Mouse (Mus musculus) left cerebral cortex, postnatal 14 days (tissue): ENCODE data around the gene Tmem88b. TPM values are rescaled to one million over a fixed set of nuclear protein-coding genes. Genes with fewer than 3 reads are reported as not detected.
"Not testable (repeated sequence)": the region's sequence is repeated elsewhere in the genome, so short reads cannot be mapped to it uniquely, and the experiment has no call there.

Experiments
- DNase-seq, 2 experiments: peaks; one replicate each; pipeline ENCODE4 v3.0.0; 2021 to 2022; ENCODE audit warnings: low spot score in 2 of 2, mixed read lengths in 1 of 2
- intact Hi-C: fragments of 180-260 bp; cut with DNase I; formaldehyde crosslinking; loops from one replicate; pipeline ENCODE4 v1.15.1; 2025
- total RNA-seq, 2 experiments: library from RNA; stranded (reverse); gene quantifications; 2 replicates each; pipeline ENCODE4 v1.2.3; 2021

The Tmem88b gene
- total RNA-seq, 2 experiments from 2014 or later = 8.7 to 11.6 TPM

- intact Hi-C loops = no loop called here
Observed at GRCm38 (mm10) chr4:155770626-155771025, 15.0 kb downstream of the Tmem88b start.

GRCm38 (mm10) chr4:155769880-155770512, 15.7 kb downstream of the Tmem88b start:
- intact Hi-C loops = no loop called here
- peak; percentile 85 to 93 for DNase-seq

More at GRCm38 (mm10) chr4:155770626-155771025, 15.0 kb downstream of the Tmem88b start:
- no peak for DNase-seq

- no peak for DNase-seq
- intact Hi-C loops = no loop called here
Observed at GRCm38 (mm10) chr4:155769496-155769879, 16.2 kb downstream of the Tmem88b start.

- intact Hi-C loops = no loop called here
- DNase-seq = no peak
Observed at GRCm38 (mm10) chr4:155762357-155762756, 23.3 kb downstream of the Tmem88b start.

GRCm38 (mm10) chr4:155761356-155762099, 24.1 kb downstream of the Tmem88b start:
- no peak for DNase-seq
- intact Hi-C loops = no loop called here

DNA sequence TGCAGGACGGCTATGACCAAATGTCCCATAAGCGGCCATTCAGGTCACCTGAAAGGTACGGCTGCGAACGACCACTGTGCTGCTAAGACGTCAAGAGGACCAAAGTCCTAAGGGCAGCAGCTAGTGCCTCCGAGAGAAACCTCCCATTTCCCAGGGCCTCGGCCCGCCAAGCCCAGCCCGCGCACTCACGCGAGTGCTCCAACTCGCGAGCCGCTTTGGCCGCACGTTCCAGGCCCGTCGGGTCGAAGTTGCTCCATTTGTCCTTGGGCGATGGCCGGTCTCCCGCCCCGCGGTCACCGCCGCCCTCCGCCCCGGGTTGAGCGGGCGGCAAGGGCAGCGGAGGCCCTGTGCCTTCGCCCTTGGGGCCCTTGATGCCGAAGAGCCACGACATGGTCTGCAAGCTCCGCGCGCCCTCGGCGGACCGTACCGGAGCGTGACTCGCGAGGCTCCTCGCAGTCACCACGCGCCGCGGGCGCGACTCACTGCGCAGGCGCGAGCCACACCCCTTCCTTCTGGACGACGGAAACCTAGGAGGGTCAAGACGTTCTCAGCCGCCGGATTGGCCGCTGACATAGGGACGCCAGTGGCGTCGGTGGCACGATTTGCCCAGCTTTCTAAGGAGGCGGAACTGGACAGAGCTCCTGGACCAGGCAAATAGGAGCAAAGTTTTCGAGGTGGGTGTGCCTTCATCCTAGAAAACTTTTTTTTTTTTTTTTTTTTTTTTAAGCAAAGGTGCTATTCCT, 24.9 kb downstream of the Tmem88b start, which contains the start of gene Atad3a:
TSS of gene Atad3a (minus strand) at position 481 of the 743 bp plus-strand sequence.
- DNase-seq = peak; percentile 98 to 99
- intact Hi-C loops = no loop called here

- intact Hi-C loops = no loop called here
- no peak for DNase-seq
Observed at GRCm38 (mm10) chr4:155759862-155760612, 25.6 kb downstream of the Tmem88b start.

DNA sequence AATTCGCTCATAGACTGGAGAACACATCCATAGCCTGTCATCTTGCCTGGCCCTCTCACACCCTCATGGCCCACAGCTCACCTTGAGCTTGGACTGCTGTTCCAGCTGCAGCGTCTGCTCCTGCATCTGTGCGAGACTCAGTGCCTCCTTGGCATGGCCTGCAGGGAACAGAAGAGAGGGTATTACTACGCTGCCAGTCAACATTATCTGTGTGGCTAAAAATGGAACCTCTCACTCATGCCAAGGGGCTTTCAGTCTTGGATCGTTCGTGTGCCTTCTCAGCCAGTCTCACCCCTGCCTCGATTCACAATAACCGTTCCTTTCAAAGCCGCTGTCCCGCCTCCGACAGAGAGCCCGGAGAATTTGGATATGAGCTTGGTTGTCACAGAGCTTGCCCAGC, 28.7 kb downstream of the Tmem88b start:
- intact Hi-C loops = no loop called here
- no peak for DNase-seq

DNA sequence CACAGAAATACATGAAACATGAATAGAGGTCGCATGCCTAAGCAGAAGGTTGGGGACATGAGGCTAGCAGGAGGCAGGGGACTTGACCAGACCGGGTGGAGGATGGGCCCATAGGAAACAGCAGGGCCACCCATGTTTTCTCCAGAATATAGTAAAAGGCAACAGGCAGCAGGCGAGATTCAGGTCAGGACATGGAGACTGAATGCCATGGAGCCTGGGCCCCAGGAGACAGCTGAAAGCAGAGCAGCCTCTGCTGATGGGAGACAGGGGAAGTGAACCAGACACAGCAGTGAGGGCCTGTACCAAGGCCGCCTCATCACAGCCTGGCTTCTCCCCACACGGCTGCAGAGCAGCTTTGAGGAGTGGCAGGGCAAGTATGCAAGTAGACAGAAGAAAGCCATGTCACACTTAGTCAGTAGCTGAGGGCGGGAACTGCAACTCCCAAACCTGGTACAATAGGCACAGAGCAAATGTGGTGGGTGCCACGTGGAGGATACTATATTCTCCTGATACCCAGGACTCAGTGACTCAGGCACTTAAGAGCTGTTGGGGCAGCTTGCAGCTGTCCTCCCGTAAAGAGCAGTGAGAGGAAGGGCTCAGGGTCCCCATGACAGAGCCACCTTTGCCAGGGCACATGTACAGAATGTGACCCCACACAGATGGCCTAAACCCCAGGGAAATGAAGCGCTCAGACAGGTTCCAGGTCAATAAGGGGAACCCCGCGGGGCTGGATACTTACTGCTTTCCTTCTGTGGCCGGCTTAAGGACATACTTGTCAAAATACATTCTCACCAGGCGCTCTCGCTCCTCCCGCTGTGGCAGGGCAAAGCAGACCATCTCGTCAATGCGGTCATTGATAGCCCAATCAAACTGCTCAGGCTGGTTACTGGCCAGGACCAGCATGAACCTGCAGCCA, 38.8 kb downstream of the Tmem88b start:
- DNase-seq = no peak
- intact Hi-C loops = no loop called here

DNA sequence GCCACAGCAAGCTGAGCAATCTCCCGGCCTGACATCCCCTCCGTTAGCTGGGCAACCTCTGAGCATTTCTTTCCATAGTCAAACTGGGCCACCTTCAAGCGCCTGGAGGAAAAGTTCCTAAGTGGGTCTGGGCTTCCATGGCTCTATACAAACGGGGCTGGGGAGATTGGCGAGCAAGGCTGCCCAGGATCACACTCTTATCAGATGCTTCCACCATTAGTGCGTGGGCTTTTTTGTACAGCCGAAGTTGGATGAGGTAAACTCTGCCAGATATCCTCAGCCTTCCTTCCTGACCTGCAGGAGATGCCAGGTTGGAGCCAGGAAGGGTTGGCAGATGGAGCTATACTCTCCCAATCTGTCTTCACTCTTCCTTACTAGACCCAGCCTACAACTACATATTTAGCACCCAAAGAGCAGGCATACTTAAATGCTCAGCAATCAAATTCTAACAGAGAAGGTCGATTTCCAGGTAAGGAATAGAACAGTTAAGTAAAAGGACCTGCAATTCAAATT, 39.6 kb downstream of the Tmem88b start:
- DNase-seq = no peak
- intact Hi-C loops = no loop called here

DNA sequence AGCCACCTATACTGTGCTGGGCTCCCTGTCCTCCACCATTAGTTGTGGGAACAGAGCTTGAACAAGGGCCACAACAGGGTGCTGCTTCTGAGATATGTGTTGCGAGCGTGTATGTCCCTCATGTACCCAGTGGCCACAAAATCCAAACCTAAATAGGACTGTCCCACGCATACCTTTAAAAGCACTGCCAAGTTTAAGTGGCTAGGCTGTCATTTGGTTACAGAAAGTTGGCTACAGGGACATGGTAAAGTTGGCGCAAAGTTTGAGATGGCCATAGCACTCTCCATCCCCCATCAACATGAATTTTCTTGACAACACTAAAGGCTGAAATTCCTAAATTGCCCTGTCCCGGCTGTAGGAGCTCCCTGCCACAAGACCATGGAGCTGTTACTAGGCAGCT, 40.5 kb downstream of the Tmem88b start:
- intact Hi-C loops = no loop called here
- no peak for DNase-seq

GRCm38 (mm10) chr4:155744474-155744873, 41.2 kb downstream of the Tmem88b start:
- intact Hi-C loops = no loop called here
- no peak for DNase-seq

GRCm38 (mm10) chr4:155742684-155743083, 43.0 kb downstream of the Tmem88b start:
- DNase-seq = no peak
- intact Hi-C loops = no loop called here

DNA sequence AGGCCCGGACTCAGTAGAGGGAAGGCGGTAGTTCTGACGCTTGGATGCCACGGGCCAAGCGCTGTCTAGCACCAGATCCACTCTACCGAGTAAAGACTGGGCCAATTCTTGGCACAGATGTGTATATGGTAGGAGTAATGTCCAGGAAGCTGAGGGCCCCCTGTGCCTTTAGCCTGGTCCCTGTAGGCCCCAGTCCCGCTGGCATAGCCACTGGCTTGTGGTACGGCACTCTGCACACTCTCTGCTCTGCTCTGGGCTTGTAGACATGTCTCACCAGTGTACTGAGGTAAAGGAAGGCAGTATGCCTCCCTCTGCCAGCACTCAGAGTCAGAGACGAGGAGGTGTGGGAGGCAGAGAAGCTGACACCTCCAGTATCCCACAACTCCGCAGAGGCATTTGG, 45.0 kb downstream of the Tmem88b start:
- DNase-seq, intact Hi-C loops: not testable (repeated sequence)

DNA sequence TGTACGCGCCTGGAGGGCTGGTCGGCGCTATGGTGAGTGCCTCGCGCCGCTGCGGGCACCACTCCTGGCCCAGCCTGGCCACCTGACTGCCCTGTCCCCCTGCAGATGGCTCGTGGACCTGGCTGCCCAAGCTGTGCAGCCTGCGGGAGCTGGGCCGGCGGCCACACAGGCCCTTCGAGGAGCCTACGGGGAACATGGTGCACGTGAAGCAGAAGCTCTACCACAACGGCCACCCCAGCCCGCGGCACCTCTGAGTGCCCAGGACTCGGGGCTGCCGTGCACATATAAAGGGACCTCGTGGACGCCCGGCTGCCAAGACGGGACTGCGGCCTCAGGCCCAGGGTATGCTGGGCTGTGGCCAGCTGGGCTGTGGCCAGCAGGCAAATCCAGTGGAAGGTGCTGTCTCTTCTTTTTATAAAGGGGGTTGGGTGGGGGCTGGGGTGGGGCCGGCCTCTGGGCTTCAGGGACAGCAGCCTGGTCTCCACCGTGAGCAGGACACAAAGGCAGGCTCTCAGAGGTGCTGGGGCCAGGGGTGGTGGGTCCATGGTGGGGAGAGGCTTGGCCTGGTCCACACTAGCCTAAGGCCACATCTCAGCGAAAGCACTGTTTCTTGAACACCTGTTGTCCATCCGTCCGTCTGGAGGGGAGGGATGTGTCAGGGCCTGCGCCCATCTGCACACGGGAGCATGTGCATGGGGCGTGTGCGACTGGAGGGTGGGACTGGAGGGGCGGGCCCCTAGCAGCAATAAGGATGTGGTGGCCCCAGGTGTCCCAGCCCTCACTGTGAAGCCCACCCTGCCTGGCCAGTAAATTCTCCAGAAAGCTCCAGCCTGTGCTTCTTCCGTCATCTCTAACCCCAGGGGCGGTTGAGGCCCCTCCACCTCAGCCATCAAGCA, 45.7 kb downstream of the Tmem88b start:
- intact Hi-C loops = no loop called here
- no peak for DNase-seq

- intact Hi-C loops = no loop called here
- no peak for DNase-seq
Observed at GRCm38 (mm10) chr4:155739152-155739551, 46.5 kb downstream of the Tmem88b start.

- intact Hi-C loops = no loop called here
- DNase-seq = peak; percentile 60 to 76
Observed at GRCm38 (mm10) chr4:155738262-155738661, 47.4 kb downstream of the Tmem88b start.
